Mouse (Mus musculus) frontal cortex, adult (tissue): ENCODE results near the gene Grid2ip.
"Not testable (repeated sequence)": the region's sequence is repeated elsewhere in the genome, so short reads cannot be mapped to it uniquely, and the experiment has no call there.

ENCODE experiments used
- ATAC-seq: cut with Nextera tagmentation; 2 replicates; pipeline ENCODE4 v1.9.2; 2017; ENCODE audit warnings: mild to moderate bottlenecking, moderate library complexity, mixed read lengths; ENCODE audit not compliant: low TSS enrichment

Gene Grid2ip

DNA sequence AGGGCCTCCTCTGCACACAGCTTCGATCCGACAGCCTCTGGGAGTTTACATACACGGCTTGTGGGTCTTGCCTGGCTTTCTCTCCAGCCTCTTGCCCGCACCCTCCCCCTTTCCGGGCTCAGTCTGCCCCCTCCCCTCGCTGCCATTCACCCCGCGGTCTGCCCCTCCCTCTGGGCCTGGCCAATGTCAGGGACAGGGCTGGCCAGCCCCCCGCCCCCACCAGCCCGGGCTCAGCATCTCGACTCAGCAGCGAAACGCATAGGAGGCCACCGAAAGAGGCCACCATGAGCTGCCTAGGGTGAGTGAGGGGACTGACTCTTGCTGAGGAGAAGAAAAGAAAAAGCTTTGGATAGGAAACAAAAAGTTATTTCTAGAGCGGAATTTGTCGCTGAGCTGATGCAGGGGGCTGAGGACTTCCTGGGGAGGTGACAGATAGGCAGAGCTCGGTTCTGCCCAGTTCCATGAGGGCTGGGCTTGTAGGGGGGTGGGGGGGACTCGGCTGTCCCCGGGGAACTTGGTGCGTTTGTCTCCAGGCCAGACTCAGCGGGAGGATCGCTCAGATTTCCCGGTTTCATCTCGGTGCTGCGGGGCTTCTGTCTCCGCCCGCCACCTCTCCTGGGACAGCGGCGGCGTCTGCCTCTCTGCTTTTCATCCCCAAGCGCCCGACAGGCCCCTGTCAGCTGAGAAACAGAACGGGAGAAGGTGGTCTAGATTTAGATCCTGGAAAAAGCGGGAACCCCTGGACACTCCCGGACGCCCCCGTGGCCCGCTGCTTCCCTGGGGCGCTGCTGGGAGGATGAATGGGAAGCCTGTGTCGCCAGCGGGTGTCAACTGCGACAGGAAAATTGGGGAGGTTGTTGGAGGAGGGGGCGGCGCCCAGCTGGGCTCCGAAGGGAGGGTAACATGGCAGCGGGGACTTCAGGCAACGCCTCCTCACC lies 6.8 kb downstream of the Grid2ip start:
- ATAC-seq, result peak; percentile 51; the same call in 1 of the 2 replicates

DNA sequence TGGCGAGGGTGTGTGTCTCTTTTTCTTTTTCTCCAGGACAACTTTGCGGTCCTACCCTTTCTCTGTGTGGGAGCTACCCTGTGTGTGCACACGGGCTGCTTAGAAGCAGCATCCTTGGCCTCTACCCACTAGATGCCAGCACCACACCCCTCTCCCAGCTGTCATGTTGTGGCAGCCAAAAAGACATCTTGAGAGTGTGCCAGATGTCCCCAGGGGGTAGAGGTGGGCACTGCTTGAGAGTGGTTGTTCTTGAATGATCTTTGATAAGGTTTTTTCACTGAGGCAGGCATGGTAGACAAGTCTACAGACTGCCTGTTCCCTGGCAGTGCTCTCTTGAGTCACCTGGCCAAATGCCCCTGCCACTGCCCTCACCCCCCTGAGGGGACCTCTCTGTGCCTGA lies 10.8 kb downstream of the Grid2ip start:
- no peak for ATAC-seq

- 0 out of 2 replicates have a peak, but pooled peaks have one; percentile 44 for ATAC-seq
Observed at GRCm38 (mm10) chr5:143369611-143370255, 12.6 kb downstream of the Grid2ip start.

DNA sequence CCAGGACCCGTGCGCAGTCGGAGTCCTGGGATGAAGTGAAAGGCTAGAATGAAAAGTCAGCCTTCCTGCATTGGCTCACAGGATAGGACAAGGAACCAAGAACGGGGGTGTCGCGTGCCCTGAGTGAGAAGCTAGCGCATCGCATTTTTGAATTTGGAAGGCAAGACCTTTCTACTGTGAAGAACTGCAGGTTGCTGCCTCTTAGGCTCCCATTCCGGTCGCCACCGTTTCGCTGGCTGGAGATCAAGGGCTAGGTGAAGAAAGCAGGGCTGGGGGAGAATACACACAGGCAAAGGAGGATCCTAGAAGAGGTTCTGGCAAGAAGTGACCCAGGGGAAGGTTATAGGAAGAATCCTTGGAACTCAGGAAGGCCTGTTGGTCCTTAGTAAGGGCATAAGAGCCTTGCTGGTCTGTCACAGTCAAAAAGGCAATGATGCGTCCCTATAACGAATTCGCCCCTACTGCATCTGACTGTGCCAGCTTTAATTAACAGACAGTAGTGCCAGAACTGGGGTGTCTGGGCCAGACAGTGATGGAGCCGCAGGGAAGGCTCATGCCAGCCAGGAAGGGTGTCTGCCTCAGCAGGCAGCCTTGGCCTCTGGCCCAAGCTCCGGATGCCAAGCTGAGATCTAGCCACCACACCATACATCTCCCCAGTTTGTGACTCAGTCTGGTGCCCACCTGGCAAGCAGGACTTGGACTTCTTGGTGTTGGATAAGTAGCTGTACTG lies 13.4 kb downstream of the Grid2ip start:
- no peak for ATAC-seq

GRCm38 (mm10) chr5:143371146-143371510 lies 14.0 kb downstream of the Grid2ip start:
- ATAC-seq, result no peak

GRCm38 (mm10) chr5:143372818-143373217 lies 15.7 kb downstream of the Grid2ip start:
- ATAC-seq, result peak; percentile 71

- ATAC-seq, result peak; percentile 52; the same call in 1 of the 2 replicates
Observed at GRCm38 (mm10) chr5:143375242-143375641, 18.1 kb downstream of the Grid2ip start.

DNA sequence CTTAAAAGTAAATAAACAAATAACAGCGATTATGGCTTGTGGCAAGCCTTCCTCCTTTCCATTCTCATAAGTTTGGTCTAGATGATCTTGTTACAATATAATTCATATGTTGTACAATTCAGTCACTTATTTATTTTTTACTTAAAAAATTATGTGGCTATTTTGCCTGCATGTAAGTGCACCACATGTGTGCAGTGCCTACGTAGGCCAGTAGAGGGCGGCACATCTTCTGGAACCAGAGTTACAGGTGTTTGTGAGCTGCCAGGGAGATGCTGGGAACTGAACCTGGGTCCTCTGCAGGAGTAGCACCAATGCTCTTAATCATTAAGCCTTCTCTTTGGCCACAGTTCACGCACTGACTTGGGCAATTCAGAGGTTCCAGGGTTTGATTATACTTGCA lies 19.0 kb downstream of the Grid2ip start:
- no peak for ATAC-seq

- no peak for ATAC-seq
Observed at GRCm38 (mm10) chr5:143386797-143387621, 29.9 kb downstream of the Grid2ip start.

DNA sequence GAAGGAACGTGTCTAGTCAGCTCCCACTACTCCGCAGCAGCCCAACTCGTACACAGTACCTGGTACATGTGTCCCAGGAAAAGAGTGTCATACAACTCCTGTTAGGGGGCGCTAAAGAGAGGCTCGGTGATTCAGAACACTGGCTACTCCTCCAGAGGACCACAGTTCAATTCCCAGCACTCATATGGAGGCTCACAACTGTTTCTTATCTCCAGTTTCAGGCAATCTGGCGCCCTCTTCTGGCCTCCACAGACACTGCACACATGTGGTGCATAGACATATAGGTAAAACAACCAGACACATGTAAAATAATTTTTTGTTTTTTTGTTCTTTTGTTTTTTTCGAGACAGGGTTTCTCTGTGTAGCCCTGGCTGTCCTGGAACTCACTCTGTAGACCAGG lies 37.0 kb downstream of the Grid2ip start:
- ATAC-seq, result no peak

- not testable (repeated sequence) for ATAC-seq
Observed at GRCm38 (mm10) chr5:143394966-143395365, 37.8 kb downstream of the Grid2ip start.

DNA sequence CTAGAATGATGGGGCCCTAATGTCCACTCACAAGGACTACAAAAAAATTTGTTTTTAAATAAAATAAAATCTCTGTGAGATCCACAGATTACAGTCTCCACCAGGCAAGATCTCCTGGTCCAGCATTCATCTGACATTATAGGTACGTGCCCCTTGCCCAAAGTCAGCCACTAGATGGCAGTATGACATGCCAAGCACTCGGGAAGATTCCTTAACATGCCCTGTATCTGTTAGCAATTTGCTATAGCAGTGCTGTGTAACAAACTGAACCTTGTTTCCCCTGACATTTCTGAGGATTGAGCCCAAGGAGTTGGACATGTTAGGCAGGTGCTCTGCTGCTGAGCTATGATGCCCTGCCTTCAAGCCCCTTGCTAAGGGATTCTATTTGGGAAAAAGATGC lies 38.5 kb downstream of the Grid2ip start:
- ATAC-seq, result no peak

DNA sequence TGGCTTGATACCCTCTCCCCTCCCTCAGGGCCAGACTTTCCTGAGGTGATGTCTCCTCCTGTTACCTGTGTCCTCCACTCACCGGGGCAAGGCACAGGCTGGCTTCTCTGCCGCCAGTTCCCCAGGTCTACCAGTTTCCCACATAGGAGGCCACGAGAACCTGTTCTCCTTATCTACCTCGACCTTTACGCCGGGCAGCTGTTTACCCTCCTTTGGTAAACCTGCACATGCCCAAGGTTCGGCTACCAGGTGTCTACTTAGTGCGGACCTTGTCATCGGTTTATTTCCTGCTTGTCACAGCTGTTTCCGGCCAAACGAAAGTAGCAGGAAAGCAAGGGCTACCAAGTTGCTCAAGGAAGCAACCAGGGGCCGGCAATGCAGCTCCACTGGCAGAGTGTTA lies 43.4 kb downstream of the Grid2ip start:
- ATAC-seq, result no peak

DNA sequence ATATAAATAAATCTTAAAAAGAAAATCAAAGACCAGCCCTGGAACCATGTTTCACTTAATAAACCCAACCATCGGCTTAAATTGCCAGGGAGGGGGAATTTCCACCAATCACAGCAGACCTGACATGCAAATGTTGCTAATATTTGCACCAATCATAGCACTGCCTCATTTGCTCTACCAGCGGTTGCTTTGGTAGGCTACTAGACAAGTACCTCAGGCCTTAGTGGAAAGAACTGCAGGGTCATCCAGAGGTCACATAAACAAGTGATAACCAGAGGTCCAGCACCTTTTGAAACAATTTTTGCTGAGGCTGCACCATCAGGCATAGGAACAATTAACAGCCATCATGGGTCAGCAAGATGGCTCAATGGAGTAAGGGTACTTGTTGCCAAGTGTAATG lies 44.4 kb downstream of the Grid2ip start:
- no peak for ATAC-seq

- peak; percentile 93 for ATAC-seq
Observed at GRCm38 (mm10) chr5:143403221-143404147, 46.3 kb downstream of the Grid2ip start, which contains the start of gene Kdelr2. Gene Kdelr2, plus strand, starts transcription at chr5:143403838.

DNA sequence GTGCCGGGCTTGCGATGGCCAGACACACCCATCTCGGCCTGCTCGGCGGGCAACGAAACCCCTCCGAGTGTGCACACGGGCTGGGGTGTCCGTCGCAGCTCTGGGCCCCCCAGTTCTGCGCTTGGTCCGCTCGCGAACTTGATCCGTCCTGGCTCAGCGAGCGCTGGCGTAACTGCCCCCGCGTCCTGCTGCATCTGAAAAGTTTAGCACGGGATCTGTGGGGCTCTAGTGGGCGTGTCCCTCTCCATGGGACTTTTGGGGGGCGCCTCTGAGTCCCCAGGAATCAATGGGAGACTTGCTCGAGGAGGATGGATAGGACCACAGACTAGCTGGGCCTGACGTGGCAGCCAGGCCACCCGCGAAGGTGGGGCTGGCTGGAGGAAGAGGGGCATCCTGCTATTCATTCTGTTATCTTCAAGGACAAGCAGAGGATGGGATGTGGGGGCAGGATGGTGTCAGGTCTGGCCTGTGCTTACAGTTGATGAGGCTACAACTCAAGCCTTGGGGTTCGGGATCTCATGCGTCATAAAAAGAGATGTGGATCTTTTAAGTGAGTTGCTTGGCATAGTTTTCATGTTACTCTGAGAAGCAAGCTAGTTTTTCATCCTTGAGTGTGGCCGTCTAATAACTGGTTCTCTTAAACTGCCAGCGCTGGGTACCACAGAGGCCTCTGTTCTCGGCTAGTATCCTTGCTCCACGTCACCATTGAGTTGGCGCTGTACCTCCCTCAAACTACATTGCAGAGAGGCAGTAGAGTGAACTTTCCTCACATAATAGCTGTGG lies 47.2 kb downstream of the Grid2ip start:
- peak; percentile 27; the same call in 1 of the 2 replicates for ATAC-seq

GRCm38 (mm10) chr5:143405200-143405599 lies 48.1 kb downstream of the Grid2ip start:
- no peak for ATAC-seq

GRCm38 (mm10) chr5:143406548-143406947 lies 49.4 kb downstream of the Grid2ip start:
- ATAC-seq, result no peak

GRCm38 (mm10) chr5:143409239-143409638 lies 52.1 kb downstream of the Grid2ip start:
- ATAC-seq, result no peak
